Mouse (Mus musculus) kidney, adult 2 months (tissue): ENCODE results near the gene Ccdc136.

Experiments used
- CTCF ChIP-seq: fragments of 200-500 bp; conservative IDR thresholded peaks from 2 replicates; pipeline ENCODE4 v1.5.1; 2011; ENCODE audit warnings: low read depth, mild to moderate bottlenecking, control low read depth, low read length, moderate library complexity, mixed read lengths; ENCODE audit not compliant: insufficient read depth, insufficient read length
- POLR2A ChIP-seq: fragments of 200-500 bp; IDR thresholded peaks from one replicate; pipeline ENCODE4 v1.6.1; 2011; ENCODE audit warnings: low read depth, low read length, control low read depth

DNA sequence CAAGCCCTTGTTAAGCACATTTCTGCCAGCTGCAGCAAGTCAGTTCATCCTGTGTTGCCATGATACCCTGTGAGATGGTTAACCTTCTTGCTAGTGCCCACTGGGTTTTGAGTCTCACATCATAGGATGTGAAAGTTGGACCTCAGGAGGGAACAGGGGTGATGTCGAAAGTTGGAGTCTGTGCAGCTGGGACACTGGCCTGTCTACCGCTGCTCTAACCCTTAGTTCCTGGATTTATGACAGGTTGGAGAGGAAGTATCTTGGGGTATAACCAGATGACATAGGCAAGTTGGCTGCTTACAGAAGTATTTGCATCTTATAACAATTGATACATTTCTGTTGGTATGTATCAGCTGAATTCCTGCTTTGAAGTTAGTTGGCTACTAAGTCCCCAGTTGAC, 24.5 kb downstream of the Ccdc136 start:
- TF ChIP-seq POLR2A (no peak), CTCF (no peak)
